Mouse (Mus musculus) granulocyte monocyte progenitor cell, adult 5-6 weeks (primary cell): Measurements from ENCODE around the gene Pbxip1. TPM values are rescaled to one million over a fixed set of nuclear protein-coding genes. Genes with fewer than 3 reads are reported as not detected.
A peak's percentile ranks its signal among the peaks of the same experiment; 100 is the strongest.

Experiments used
- ATAC-seq: replicated peaks from 2 replicates; pipeline ENCODE4 v1.8.0; 2016; ENCODE audit warnings: mild to moderate bottlenecking, moderate TSS enrichment, inconsistent platforms; ENCODE audit not compliant: poor library complexity, severe bottlenecking
- total RNA-seq, 2 experiments: library from RNA; stranded (forward) in 1 of 2; stranded (reverse) in 1 of 2; fragments of 200-712, 200-1000 nt in 1 of 2; fragments of >200 nt in 1 of 2; fragmentation: Nextera tagmentation in 1 of 2; gene quantifications; 2 replicates each; pipeline ENCODE4 v1.2.3; 2014 to 2017

Gene Pbxip1
- total RNA-seq, 2 experiments from 2014 or later, result 9.7 to 12.2 TPM

GRCm38 (mm10) chr3:89479055-89479454 is 42.5 kb downstream of the Pbxip1 start:
- ATAC-seq, result no peak

GRCm38 (mm10) chr3:89481488-89481887 is 45.0 kb downstream of the Pbxip1 start:
- ATAC-seq, result peak; percentile 38; the same call in 1 of the 2 replicates

DNA sequence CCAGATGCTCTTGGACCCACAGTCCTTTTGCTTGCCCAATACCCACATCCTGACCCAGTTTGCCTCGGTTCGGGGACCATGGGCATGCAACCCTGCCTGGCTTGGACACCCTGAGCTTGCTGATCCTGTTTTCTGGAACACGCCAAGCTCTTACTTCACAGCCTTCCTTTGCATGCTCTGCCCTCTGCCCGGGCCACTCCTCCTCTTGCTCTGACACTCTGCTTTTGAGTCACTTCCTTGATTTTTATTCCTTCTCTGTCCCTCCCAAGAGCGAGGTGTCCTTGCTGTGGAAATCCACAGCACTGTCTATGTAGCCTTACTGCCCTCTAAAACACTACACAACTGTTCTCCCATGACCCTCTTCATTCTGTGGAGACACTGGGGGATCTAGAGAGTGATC is 45.7 kb downstream of the Pbxip1 start:
- no peak; the same call in 1 of the 2 replicates for ATAC-seq

DNA sequence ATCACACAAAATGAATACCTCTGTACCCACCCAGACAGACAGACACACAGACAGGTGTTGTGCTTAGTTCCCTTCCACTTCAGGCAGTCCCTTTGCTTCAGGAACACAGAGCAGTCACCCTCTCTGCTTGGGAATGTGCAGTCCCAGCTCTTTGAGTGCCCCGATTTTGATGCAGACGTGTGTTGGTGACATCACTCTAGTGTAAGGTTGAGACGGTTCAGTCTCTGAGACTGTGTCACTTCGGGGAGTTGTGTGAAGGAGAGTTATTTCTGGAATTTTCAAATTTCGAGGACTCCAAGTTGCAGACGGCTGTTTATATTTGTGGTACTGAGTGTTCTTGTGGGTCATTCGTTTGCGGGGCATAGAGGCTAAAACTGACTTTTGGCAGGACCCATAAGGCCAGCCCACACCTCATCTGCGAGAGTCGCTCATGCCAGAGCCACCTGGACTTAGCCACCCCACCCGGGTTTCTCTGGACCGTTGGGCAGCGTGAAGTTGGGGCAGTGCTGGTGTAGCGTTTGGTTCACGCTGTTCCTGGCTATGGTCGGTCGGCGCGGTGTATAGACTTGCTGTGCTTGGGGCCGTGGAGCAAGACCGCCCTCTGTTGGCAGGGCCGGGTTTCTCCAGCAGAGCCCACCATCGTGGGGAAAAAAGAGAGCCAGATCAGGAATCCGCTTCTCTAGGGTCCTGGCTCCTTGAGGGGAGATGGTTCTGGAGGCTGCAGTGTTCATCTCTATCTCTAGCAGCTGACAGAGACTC is 48.4 kb downstream of the Pbxip1 start:
- peak; percentile 94 for ATAC-seq

- no peak for ATAC-seq
Observed at GRCm38 (mm10) chr3:89486111-89486510, 49.6 kb downstream of the Pbxip1 start.

GRCm38 (mm10) chr3:89486916-89487702 is 50.6 kb downstream of the Pbxip1 start:
- ATAC-seq, result no peak

DNA sequence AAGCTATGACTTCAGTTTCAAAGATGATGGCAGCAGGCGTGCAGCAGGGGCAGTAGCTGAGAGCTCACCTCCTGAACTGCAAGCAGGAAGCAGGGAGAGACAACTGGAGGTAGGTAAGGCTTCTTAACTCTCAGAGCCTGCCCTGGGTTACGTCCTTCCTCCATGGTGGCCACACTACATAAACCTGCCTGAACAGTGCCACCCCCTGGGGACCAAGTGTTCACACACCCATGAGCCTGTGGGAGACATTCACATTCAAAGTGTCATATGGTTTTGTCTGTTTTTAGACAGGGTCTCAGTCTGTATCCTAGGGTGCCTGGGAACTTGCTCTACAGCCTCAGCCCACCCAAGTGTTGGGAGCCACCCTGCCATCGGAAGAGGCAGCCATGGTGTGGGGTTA is 54.3 kb downstream of the Pbxip1 start:
- no peak for ATAC-seq

- ATAC-seq, result no peak
Observed at GRCm38 (mm10) chr3:89491559-89491958, 55.1 kb downstream of the Pbxip1 start.

- ATAC-seq, result no peak
Observed at GRCm38 (mm10) chr3:89492701-89493151, 56.2 kb downstream of the Pbxip1 start.

- no peak for ATAC-seq
Observed at GRCm38 (mm10) chr3:89494630-89495029, 58.1 kb downstream of the Pbxip1 start.

- no peak for ATAC-seq
Observed at GRCm38 (mm10) chr3:89496366-89496765, 59.9 kb downstream of the Pbxip1 start.

GRCm38 (mm10) chr3:89499696-89500095 is 63.2 kb downstream of the Pbxip1 start:
- ATAC-seq, result no peak

Other genes with a start within 250 kb of the Pbxip1 start
- gene Gba, start 233.8 kb upstream of the Pbxip1 start, total RNA-seq (2014; fragmentation: Nextera tagmentation), result 39.7 and 74.2 TPM in 2 replicates
- 49.3 and 50.5 TPM in 2 replicates for gene Gba, start 233.8 kb upstream of the Pbxip1 start, total RNA-seq (2017)
- gene Thbs3, start 221.5 kb upstream of the Pbxip1 start, total RNA-seq (2014; fragmentation: Nextera tagmentation), result not detected in 2 replicates
- gene Thbs3, start 221.5 kb upstream of the Pbxip1 start, total RNA-seq (2017), result 0.13 TPM in 1 of 2 replicates, not detected in the other
- 78.6 and 102 TPM in 2 replicates for gene Mtx1, start 209.6 kb upstream of the Pbxip1 start, total RNA-seq (2014; fragmentation: Nextera tagmentation)
- 76.4 and 114 TPM in 2 replicates for gene Mtx1, start 209.6 kb upstream of the Pbxip1 start, total RNA-seq (2017)
- not detected in 2 replicates for gene Muc1, start 207.6 kb upstream of the Pbxip1 start, total RNA-seq (2014; fragmentation: Nextera tagmentation)
- 0.04 TPM in 1 of 2 replicates, not detected in the other for gene Muc1, start 207.6 kb upstream of the Pbxip1 start, total RNA-seq (2017)
- gene Krtcap2, start 190.7 kb upstream of the Pbxip1 start, total RNA-seq (2014; fragmentation: Nextera tagmentation), result 312 and 315 TPM in 2 replicates
- gene Krtcap2, start 190.7 kb upstream of the Pbxip1 start, total RNA-seq (2017), result 376 and 384 TPM in 2 replicates
- 3.7 and 6.0 TPM in 2 replicates for gene Trim46, start 190.4 kb upstream of the Pbxip1 start, total RNA-seq (2014; fragmentation: Nextera tagmentation)
- gene Trim46, start 190.4 kb upstream of the Pbxip1 start, total RNA-seq (2017), result 0.52 and 2.8 TPM in 2 replicates
- 31.2 and 122 TPM in 2 replicates for gene Dpm3, start 177.3 kb upstream of the Pbxip1 start, total RNA-seq (2014; fragmentation: Nextera tagmentation)
- gene Dpm3, start 177.3 kb upstream of the Pbxip1 start, total RNA-seq (2017), result 86.0 and 91.7 TPM in 2 replicates
- gene Slc50a1, start 166.1 kb upstream of the Pbxip1 start, total RNA-seq (2014; fragmentation: Nextera tagmentation), result 55.0 and 80.7 TPM in 2 replicates
- gene Slc50a1, start 166.1 kb upstream of the Pbxip1 start, total RNA-seq (2017), result 62.0 and 65.0 TPM in 2 replicates
- gene Efna1, start 155.6 kb upstream of the Pbxip1 start, total RNA-seq (2014; fragmentation: Nextera tagmentation), result not detected in 2 replicates
- gene Efna1, start 155.6 kb upstream of the Pbxip1 start, total RNA-seq (2017), result not detected in 2 replicates
- not detected in 2 replicates for gene Efna3, start 113.7 kb upstream of the Pbxip1 start, total RNA-seq (2014; fragmentation: Nextera tagmentation)
- gene Efna3, start 113.7 kb upstream of the Pbxip1 start, total RNA-seq (2017), result not detected in 2 replicates
- gene Efna4, start 98.7 kb upstream of the Pbxip1 start, total RNA-seq (2014; fragmentation: Nextera tagmentation), result 0.66 and 2.1 TPM in 2 replicates
- not detected in 2 replicates for gene Efna4, start 98.7 kb upstream of the Pbxip1 start, total RNA-seq (2017)
- 42.7 and 80.7 TPM in 2 replicates for gene Adam15, start 86.7 kb upstream of the Pbxip1 start, total RNA-seq (2014; fragmentation: Nextera tagmentation)
- 34.8 and 44.8 TPM in 2 replicates for gene Adam15, start 86.7 kb upstream of the Pbxip1 start, total RNA-seq (2017)
- gene Dcst2, start 74.7 kb upstream of the Pbxip1 start, total RNA-seq (2014; fragmentation: Nextera tagmentation), result not detected in 2 replicates
- not detected in 2 replicates for gene Dcst2, start 74.7 kb upstream of the Pbxip1 start, total RNA-seq (2017)
- gene Dcst1, start 71.5 kb upstream of the Pbxip1 start, total RNA-seq (2014; fragmentation: Nextera tagmentation), result not detected in 2 replicates
- gene Dcst1, start 71.5 kb upstream of the Pbxip1 start, total RNA-seq (2017), result not detected in 2 replicates
- 8.5 and 18.6 TPM in 2 replicates for gene Zbtb7b, start 41.9 kb upstream of the Pbxip1 start, total RNA-seq (2014; fragmentation: Nextera tagmentation)
- gene Zbtb7b, start 41.9 kb upstream of the Pbxip1 start, total RNA-seq (2017), result 7.5 and 14.0 TPM in 2 replicates
- 0.64 and 2.1 TPM in 2 replicates for gene Lenep, start 33.9 kb upstream of the Pbxip1 start, total RNA-seq (2014; fragmentation: Nextera tagmentation)
- gene Lenep, start 33.9 kb upstream of the Pbxip1 start, total RNA-seq (2017), result not detected in 2 replicates
- 27.5 and 41.7 TPM in 2 replicates for gene Flad1, start 24.8 kb upstream of the Pbxip1 start, total RNA-seq (2014; fragmentation: Nextera tagmentation)
- gene Flad1, start 24.8 kb upstream of the Pbxip1 start, total RNA-seq (2017), result 15.3 and 16.2 TPM in 2 replicates
- 178 and 260 TPM in 2 replicates for gene Cks1b, start 18.3 kb upstream of the Pbxip1 start, total RNA-seq (2014; fragmentation: Nextera tagmentation)
- 194 and 212 TPM in 2 replicates for gene Cks1b, start 18.3 kb upstream of the Pbxip1 start, total RNA-seq (2017)
- gene Shc1, start 18.3 kb upstream of the Pbxip1 start, total RNA-seq (2014; fragmentation: Nextera tagmentation), result 51.2 and 75.8 TPM in 2 replicates
- gene Shc1, start 18.3 kb upstream of the Pbxip1 start, total RNA-seq (2017), result 37.7 and 49.1 TPM in 2 replicates
- gene Pygo2, start 6.5 kb upstream of the Pbxip1 start, total RNA-seq (2014; fragmentation: Nextera tagmentation), result 18.9 and 35.2 TPM in 2 replicates
- gene Pygo2, start 6.5 kb upstream of the Pbxip1 start, total RNA-seq (2017), result 8.8 and 8.9 TPM in 2 replicates
- gene Pmvk, start 17.8 kb downstream of the Pbxip1 start, total RNA-seq (2014; fragmentation: Nextera tagmentation), result 13.3 and 20.7 TPM in 2 replicates
- gene Pmvk, start 17.8 kb downstream of the Pbxip1 start, total RNA-seq (2017), result 9.5 and 22.8 TPM in 2 replicates
- not detected in 2 replicates for gene Kcnn3, start 83.5 kb downstream of the Pbxip1 start, total RNA-seq (2014; fragmentation: Nextera tagmentation)
- not detected in 2 replicates for gene Kcnn3, start 83.5 kb downstream of the Pbxip1 start, total RNA-seq (2017)